24 mouse cellular contexts compared by ENCODE assay signal in the genomic region with DNA sequence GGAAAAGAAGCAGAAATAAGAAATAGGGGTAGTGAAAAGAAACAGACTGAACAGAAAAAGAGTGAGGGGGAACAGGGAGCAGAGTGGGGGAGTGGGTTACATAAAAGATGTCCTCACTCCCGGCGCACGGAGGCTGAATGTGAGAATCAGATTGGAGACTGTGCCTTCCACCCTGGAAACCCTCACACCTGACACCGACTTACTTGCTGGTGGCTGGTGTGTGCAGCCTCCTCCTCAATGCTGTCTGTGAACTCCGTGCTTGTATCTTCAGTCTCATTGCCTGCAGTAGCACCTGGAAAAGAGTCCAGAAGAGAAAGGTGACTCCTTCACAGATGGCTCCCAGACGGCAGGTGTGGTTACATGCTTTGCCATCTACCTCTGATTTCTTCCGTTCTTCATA. TPM values are rescaled to one million over a fixed set of nuclear protein-coding genes. Genes with fewer than 3 reads are reported as not detected.
"Had no signal": no experiment of that assay in that cellular context is flagged by ENCODE, and none has a peak within 500 bp of the region (broad histone marks: within the 10 kb centered on the region; RNA-seq: fewer than 3 reads in every experiment).

No protein-coding gene starts in this region.

- H3K4me2 ChIP-seq: lung, embryonic 15.5 days; midbrain, embryonic 12.5 days; neural tube, embryonic 12.5 days had no signal

- H3K4me1 ChIP-seq: neural tube, embryonic 12.5 days had no signal

- ATAC-seq: liver, postnatal 0 days; lung, postnatal 0 days; midbrain, embryonic 16.5 days had no signal

- H3K27ac ChIP-seq: lung, embryonic 15.5 days; macrophage; midbrain, embryonic 12.5 days; neural tube, embryonic 12.5 days had no signal

- H3K9ac ChIP-seq: liver, postnatal 0 days; lung, embryonic 15.5 days; midbrain, embryonic 12.5 days; neural tube, embryonic 12.5 days had no signal

- H3K9me3 ChIP-seq: lung, embryonic 15.5 days; megakaryocyte, embryonic 14.5 days; midbrain, embryonic 12.5 days; neural tube, embryonic 12.5 days had no signal

- H3K4me3 ChIP-seq: lung, embryonic 15.5 days; megakaryocyte, embryonic 14.5 days; midbrain, embryonic 12.5 days; neural tube, embryonic 12.5 days had no signal

- H3K36me3 ChIP-seq: lung, embryonic 15.5 days; midbrain, embryonic 12.5 days; neural tube, embryonic 12.5 days had no signal

- H3K27me3 ChIP-seq: lung, embryonic 15.5 days; midbrain, embryonic 12.5 days; neural tube, embryonic 12.5 days had no signal

- DNase-seq: liver, postnatal 0 days; lung, adult 2 months; lung, postnatal 14 days; lung, postnatal 36 days; midbrain, embryonic 14.5 days; right cerebral cortex, postnatal 14 days; thymus, adult 18-20 months; thymus, postnatal 14 days; thymus, postnatal 36 days had no signal

RNA-seq across cellular contexts. Expression of a gene that starts 56.1 kb away (rescaled TPM):
- total RNA-seq: megakaryocyte progenitor cell, adult 5-6 weeks; monocyte, adult 5-6 weeks; neutrophil, adult 5-6 weeks had no signal
- polyA plus RNA-seq: liver, postnatal 0 days; lung, adult 2 months; lung, embryonic 15.5 days; lung, postnatal 0 days; macrophage; midbrain, embryonic 12.5 days; midbrain, embryonic 14.5 days; midbrain, embryonic 16.5 days; neural tube, embryonic 12.5 days; neural tube, embryonic 14.5 days; spleen, adult 2 months; stomach, embryonic 14.5 days; stomach, embryonic 16.5 days; thymus, postnatal 0 days had no signal
